Mouse (Mus musculus): Measurements from ENCODE around the gene Wdfy2.

Wdfy2 gene

GRCm38 (mm10) chr14:62842976-62843375, 5.5 kb downstream of the Wdfy2 start:
- in situ Hi-C loops (cut with MboI): no loop called here

DNA sequence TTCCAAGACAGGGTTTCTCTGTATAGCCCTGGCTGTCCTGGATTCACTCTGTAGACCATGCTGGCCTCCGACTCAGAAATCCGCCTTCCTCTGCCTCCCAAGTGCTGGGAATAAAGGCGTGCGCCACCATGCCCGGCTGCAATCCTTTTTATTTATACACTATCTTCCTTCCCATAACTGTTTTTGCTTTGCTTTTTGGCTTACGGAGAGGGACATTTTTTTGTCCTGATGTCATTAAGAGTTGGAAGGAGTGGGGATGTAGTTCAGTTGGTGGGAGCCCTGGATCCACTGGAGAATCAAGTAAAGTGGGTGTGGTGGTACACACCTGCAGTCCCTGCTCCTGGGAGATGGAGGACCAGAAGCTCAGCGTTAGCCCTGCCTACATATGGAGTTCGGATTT, 6.7 kb downstream of the Wdfy2 start:
- in situ Hi-C loops (cut with MboI): no loop called here

DNA sequence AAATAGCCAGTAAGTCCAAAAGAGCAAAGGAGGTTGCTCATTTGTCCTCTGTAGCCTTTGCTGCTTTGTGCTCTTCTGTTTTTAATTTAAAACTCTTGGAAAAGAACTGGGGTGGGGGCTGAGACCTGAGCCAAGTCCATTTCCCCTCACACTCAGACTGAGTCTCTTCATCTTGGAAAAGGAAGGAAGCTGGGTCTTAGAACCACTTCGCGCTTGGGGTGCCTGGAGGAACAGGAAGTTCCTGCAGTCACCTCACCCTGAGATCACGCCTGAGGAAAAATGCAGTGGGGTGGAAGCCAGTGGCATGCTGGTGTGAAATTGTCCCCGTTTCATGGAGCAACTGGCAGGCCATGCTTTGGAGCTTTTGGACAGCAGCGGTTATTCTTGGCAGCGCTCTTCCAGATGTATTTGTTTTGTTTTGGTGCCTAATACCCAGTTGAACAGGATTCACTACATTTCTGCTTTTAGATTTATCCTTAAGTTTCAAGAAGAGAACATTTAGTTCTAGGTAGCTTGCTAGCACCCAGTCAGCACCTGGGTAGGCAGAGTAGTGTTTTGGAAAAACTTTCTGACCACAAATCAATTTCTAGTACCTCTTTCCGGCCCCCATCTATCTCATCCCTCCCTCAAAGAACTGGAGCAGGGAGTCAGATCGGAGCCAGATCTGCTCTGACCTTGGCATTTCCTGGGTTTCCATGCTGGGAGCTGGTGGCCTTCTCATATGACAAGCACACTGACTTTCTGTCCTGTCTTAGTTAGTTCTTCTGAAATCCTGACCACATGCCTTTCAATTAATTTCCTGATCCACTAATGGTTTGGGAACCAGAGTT, 7.7 kb downstream of the Wdfy2 start:
- in situ Hi-C loops (cut with MboI): no loop called here

GRCm38 (mm10) chr14:62850980-62851379, 13.5 kb downstream of the Wdfy2 start:
- in situ Hi-C loops (cut with MboI): no loop called here

DNA sequence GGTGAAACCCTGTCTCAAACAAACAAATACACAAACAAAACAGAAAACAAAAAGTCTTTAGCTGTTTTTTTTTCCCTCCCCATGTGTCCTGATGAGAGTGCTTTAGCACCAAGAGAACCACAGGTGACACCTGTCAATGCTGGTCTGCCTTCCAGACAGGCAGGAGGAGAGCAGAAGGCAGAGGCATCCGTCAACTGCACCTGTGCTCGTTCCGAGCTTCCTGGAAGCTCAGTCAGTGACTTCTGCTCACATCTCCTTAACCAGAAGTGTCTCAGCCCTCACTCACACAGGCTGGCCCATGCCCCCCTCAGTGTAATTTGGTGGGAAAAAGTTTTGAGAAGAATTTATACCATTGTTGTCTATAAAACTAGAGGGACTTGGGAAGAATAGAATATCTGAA, 15.4 kb downstream of the Wdfy2 start:
- in situ Hi-C loops (cut with MboI): no loop called here

- in situ Hi-C loops (cut with MboI): no loop called here
Measured at GRCm38 (mm10) chr14:62855077-62855835, 17.8 kb downstream of the Wdfy2 start.

DNA sequence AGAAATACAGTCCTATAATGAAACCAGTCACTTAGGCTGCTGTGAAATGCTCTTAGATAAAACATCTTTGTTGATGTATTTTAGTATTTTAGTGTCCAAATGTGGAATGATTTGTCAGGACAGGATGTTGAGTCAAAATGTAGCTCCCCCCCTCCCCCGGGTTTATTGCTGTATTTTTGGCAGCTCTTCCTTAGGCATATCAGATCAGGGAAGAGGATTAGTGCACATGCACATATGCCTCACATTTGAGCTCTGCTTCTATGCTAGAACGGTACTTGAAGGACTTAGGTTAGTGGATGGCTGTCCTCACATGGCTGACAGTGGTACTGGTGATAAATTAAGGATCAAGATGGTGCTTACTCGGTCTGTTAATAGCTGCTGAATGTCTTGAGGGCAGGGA, 18.4 kb downstream of the Wdfy2 start:
- in situ Hi-C loops (cut with MboI): no loop called here

GRCm38 (mm10) chr14:62856490-62856889, 19.0 kb downstream of the Wdfy2 start:
- in situ Hi-C loops (cut with MboI): no loop called here

- in situ Hi-C loops (cut with MboI): no loop called here
Measured at GRCm38 (mm10) chr14:62857879-62858278, 20.4 kb downstream of the Wdfy2 start.

DNA sequence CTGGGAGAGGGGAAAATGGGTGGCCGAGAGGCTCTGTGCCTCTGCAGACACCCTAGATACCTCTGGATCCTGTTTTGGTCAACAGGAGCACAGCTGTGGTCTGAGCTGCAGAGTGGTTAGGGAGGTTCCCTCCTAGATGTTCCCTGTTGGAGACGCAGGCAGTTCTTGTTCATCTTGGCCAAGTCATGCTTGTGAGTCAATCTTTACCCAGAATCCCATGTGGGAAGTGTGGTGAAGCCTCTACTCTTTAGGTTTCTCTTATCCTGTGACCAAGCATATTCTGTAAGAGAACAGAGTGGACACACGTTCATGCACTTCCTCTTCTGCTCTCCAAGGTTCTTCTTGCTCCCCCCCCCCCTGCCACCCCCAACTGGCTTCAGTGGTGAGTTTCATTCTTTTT, 20.8 kb downstream of the Wdfy2 start:
- in situ Hi-C loops (cut with MboI): no loop called here

DNA sequence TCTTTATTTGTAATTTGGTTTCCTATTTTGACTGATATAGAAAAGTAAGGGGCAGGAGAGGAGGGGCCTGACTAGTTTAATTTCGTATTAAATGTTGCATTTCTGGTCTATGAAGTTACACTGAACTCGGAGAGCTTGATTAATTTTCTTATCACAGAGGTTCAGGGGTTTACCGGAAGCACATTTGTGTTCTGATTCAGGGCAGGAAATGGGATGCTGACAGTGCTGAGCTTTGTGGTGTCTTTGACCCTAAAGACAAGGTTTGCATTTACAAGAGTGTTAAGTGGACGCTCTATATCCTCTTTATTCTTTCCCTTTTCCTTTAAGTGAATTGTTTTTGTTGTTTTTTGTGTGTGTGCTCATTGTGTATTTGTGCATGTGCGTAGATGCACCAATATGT, 25.1 kb downstream of the Wdfy2 start:
- in situ Hi-C loops (cut with MboI): loop anchor here (10.0 kb wide), 1 partner anchor 98 kb away; the partner anchor contains the start of gene Ints6

GRCm38 (mm10) chr14:62864254-62864653, 26.8 kb downstream of the Wdfy2 start:
- in situ Hi-C loops (cut with MboI): loop anchor here (10.0 kb wide), 1 partner anchor 99 kb away; the partner anchor contains the start of gene Ints6

- in situ Hi-C loops (cut with MboI): loop anchor here (10.0 kb wide), 1 partner anchor 101 kb away; the partner anchor contains the start of gene Ints6
Measured at GRCm38 (mm10) chr14:62865405-62865804, 27.9 kb downstream of the Wdfy2 start.

GRCm38 (mm10) chr14:62867069-62867468, 29.6 kb downstream of the Wdfy2 start:
- in situ Hi-C loops (cut with MboI): loop anchor here (10.0 kb wide), 1 partner anchor 102 kb away; the partner anchor contains the start of gene Ints6

GRCm38 (mm10) chr14:62867576-62867975, 30.1 kb downstream of the Wdfy2 start:
- in situ Hi-C loops (cut with MboI): loop anchor here (10.0 kb wide), 1 partner anchor 103 kb away; the partner anchor contains the start of gene Ints6

- in situ Hi-C loops (cut with MboI): loop anchor here (10.0 kb wide), 1 partner anchor 103 kb away; the partner anchor contains the start of gene Ints6
Measured at GRCm38 (mm10) chr14:62868254-62868653, 30.8 kb downstream of the Wdfy2 start.

DNA sequence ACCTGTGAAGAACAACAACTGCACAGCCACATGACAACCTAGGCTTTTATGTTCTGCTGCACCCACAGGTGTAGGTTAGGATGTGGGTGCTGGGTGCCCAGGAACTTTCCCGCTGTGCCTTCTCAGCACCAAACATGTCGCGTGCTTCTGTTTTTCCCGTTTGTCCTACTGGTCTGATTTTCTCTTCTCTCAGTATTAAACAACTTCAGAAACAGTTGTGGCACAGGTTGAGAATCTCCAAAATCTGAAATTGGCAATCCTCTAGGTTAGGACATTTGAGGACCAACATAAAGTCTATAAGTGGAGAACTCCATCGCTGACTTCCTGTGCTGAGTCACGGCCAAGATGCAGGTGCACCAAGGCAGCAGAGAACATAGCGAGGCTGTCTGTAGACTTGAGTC, 32.8 kb downstream of the Wdfy2 start:
- in situ Hi-C loops (cut with MboI): no loop called here

GRCm38 (mm10) chr14:62871431-62871830, 34.0 kb downstream of the Wdfy2 start:
- in situ Hi-C loops (cut with MboI): no loop called here

DNA sequence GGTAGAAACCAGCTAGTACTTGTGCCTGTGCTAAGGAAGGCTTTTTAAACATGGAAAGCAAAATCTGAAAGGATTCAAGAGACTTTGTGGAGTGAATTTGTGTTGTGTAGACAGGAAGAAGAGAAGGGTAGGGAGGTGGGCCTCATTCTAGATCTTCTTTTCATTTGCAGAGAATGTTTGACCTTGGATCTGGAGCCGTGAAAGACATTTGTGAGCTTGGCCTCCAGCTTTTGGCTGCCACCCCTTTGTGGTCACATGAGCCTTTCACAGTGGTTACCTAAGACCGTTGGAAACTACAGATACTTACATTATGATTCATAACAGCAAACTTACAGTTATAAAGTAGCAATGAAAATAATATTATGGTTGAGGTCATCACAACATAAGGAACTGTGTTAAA, 34.5 kb downstream of the Wdfy2 start:
- in situ Hi-C loops (cut with MboI): no loop called here

GRCm38 (mm10) chr14:62873820-62874219, 36.3 kb downstream of the Wdfy2 start:
- in situ Hi-C loops (cut with MboI): no loop called here

DNA sequence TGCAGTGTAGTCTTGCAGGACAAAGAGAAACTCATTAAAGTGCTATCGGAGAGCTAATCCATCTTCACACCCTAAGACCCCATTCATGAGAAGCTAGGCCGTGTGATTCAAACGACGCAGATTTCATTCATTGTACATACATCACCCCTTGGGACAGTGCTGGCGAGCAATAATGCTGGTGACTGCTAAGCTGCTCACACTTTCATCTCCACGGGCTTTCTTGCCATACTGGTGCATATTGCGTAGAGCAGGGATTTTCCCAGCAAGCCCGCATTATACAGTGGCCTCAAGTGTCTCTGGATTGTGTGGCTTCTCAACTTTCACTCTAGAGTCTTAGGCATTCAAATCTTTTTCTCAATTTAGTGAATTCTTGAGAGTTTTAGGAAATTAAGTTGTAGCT, 36.9 kb downstream of the Wdfy2 start:
- in situ Hi-C loops (cut with MboI): no loop called here

DNA sequence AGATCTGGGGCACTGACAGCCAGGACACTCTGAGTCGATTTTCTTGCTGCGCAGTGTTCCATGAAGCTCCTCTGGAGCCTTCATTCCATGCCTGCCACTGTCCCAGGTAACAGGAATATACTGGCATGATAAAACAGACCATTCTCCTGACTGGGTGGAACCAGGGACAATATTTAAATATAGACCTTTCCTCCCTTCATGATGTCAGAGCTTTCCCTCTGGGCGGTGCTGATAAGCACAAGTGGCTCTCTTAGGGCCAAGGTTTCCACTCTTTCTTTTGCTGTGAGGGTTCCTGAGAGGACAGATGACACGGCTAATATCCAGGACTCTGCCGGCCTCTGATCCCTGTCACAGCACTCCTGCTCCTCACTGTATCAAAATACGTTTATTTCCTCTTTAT, 40.6 kb downstream of the Wdfy2 start:
- in situ Hi-C loops (cut with MboI): no loop called here

Data from mature B cell (primary cell).